Mouse (Mus musculus) CH12.LX (cell line): ENCODE results near the gene Sar1b. TPM values are rescaled to one million over a fixed set of nuclear protein-coding genes. Genes with fewer than 3 reads are reported as not detected.

Experiments used
- DNase-seq: peaks from one replicate; pipeline ENCODE4 v3.0.0-alpha.2; 2013; ENCODE audit errors: extremely low read depth
- H3K27ac ChIP-seq: 2 replicates; pipeline ENCODE4 v1.5.1; 2012; ENCODE audit warnings: low read depth, mild to moderate bottlenecking, control low read depth, moderate library complexity; ENCODE audit not compliant: insufficient read depth
- H3K27me3 ChIP-seq: replicated peaks from 2 replicates; pipeline ENCODE3; 2012; ENCODE audit warnings: inconsistent platforms
- H3K36me3 ChIP-seq, 2 experiments: replicated peaks in 1 of 2; 2 replicates each; pipeline versions ENCODE3 to v1.6.1; 2012; ENCODE audit warnings: inconsistent platforms in 1 of 2, low read length in 1 of 2, mild to moderate bottlenecking in 1 of 2, mixed read lengths in 1 of 2, moderate library complexity in 1 of 2; ENCODE audit not compliant: control insufficient read depth in 1 of 2, insufficient read depth in 1 of 2
- H3K4me1 ChIP-seq, 2 experiments: 2 replicates each; pipeline ENCODE4 v1.6.1; 2012; ENCODE audit warnings: inconsistent platforms in 1 of 2, moderate library complexity in 1 of 2; ENCODE audit not compliant: insufficient read depth in 2 of 2, control insufficient read depth in 1 of 2
- H3K4me2 ChIP-seq: 2 replicates; pipeline ENCODE4 v1.6.1; 2012; ENCODE audit warnings: low read depth, mild to moderate bottlenecking, control low read depth; ENCODE audit not compliant: poor library complexity, insufficient read depth, severe bottlenecking
- H3K4me3 ChIP-seq, 3 experiments: fragments of 150-350 bp in 1 of 3; sonication (generic) in 1 of 3; replicated peaks in 1 of 3; 2 replicates each; pipeline versions ENCODE3 to v1.5.1; 2011 to 2012; ENCODE audit warnings: low read depth in 2 of 3, low read length in 2 of 3, mild to moderate bottlenecking in 2 of 3, moderate library complexity in 2 of 3, control low read depth in 1 of 3, improper control_type of control experiment in 1 of 3, inconsistent platforms in 1 of 3, mixed read lengths in 1 of 3; ENCODE audit not compliant: poor library complexity in 1 of 3
- H3K79me2 ChIP-seq: replicated peaks from 2 replicates; pipeline ENCODE4 v1.6.1; 2012; ENCODE audit warnings: mild to moderate bottlenecking, moderate library complexity; ENCODE audit not compliant: control insufficient read depth, poor library complexity, insufficient read depth, severe bottlenecking; ENCODE audit errors: extremely low read depth
- H3K9ac ChIP-seq: 2 replicates; pipeline ENCODE4 v1.6.1; 2012; ENCODE audit warnings: low read depth, mild to moderate bottlenecking, control low read depth, moderate library complexity; ENCODE audit not compliant: insufficient read depth
- H3K9me3 ChIP-seq: replicated peaks from 2 replicates; pipeline ENCODE3; 2012; ENCODE audit warnings: low read length, inconsistent platforms, mixed read lengths
- CHD1 ChIP-seq: IDR thresholded peaks from 2 replicates; pipeline ENCODE4 v1.6.1; 2012; ENCODE audit warnings: low read depth, low read length, improper control_type of control experiment, inconsistent platforms
- CHD2 ChIP-seq: IDR thresholded peaks from 2 replicates; pipeline ENCODE4 v1.6.1; 2011; ENCODE audit warnings: low read length, improper control_type of control experiment
- ETS1 ChIP-seq: conservative IDR thresholded peaks from 2 replicates; pipeline ENCODE4 v1.6.1; 2012; ENCODE audit warnings: low read depth, mild to moderate bottlenecking, inconsistent platforms, low read length, improper control_type of control experiment, moderate library complexity
- HCFC1 ChIP-seq: IDR thresholded peaks from 2 replicates; pipeline ENCODE4 v1.6.1; 2012; ENCODE audit warnings: low read depth, mild to moderate bottlenecking, inconsistent platforms, low read length, improper control_type of control experiment
- MAFK ChIP-seq: IDR thresholded peaks from 2 replicates; pipeline ENCODE4 v1.6.1; 2011; ENCODE audit warnings: low read length, improper control_type of control experiment; ENCODE audit not compliant: insufficient replicate concordance
- MAX ChIP-seq: IDR thresholded peaks from 2 replicates; pipeline ENCODE4 v1.6.1; 2011; ENCODE audit warnings: low read length, improper control_type of control experiment
- MAZ ChIP-seq: IDR thresholded peaks from 2 replicates; pipeline ENCODE4 v1.6.1; 2012; ENCODE audit warnings: low read depth, mild to moderate bottlenecking, inconsistent platforms, low read length, improper control_type of control experiment, moderate library complexity
- MEF2A ChIP-seq: IDR thresholded peaks from 2 replicates; pipeline ENCODE4 v1.6.1; 2014; ENCODE audit warnings: low read depth, mild to moderate bottlenecking, inconsistent platforms, low read length, improper control_type of control experiment, borderline replicate concordance
- MXI1 ChIP-seq: IDR thresholded peaks from 2 replicates; pipeline ENCODE4 v1.6.1; 2011; ENCODE audit warnings: mild to moderate bottlenecking, low read depth, low read length, improper control_type of control experiment
- MYC ChIP-seq: IDR thresholded peaks from 2 replicates; pipeline ENCODE4 v1.6.1; 2011; ENCODE audit warnings: low read depth, mild to moderate bottlenecking, improper control_type of control experiment, low read length
- NELFE ChIP-seq: IDR thresholded peaks from 2 replicates; pipeline ENCODE4 v1.6.1; 2011; ENCODE audit warnings: low read depth, low read length, improper control_type of control experiment
- NRF1 ChIP-seq: IDR thresholded peaks from 2 replicates; pipeline ENCODE4 v1.6.1; 2014; ENCODE audit warnings: low read depth, mild to moderate bottlenecking, inconsistent platforms, low read length, improper control_type of control experiment, moderate library complexity
- POLR2AphosphoS2 ChIP-seq: IDR thresholded peaks from 2 replicates; pipeline ENCODE4 v1.6.1; 2011; ENCODE audit warnings: low read depth, low read length, improper control_type of control experiment
- RCOR1 ChIP-seq: conservative IDR thresholded peaks from 2 replicates; pipeline ENCODE4 v1.6.1; 2012; ENCODE audit warnings: low read depth, mild to moderate bottlenecking, inconsistent platforms, low read length, improper control_type of control experiment
- SMC3 ChIP-seq: IDR thresholded peaks from 2 replicates; pipeline ENCODE4 v1.6.1; 2011; ENCODE audit warnings: low read depth, low read length, improper control_type of control experiment
- TBP ChIP-seq: conservative IDR thresholded peaks from 2 replicates; pipeline ENCODE4 v1.6.1; 2011; ENCODE audit warnings: low read depth, low read length, improper control_type of control experiment
- TCF12 ChIP-seq: IDR thresholded peaks from 2 replicates; pipeline ENCODE4 v1.6.1; 2014; ENCODE audit warnings: low read depth, mild to moderate bottlenecking, inconsistent platforms, low read length, improper control_type of control experiment
- dilution Hi-C: fragments of 300-500 bp; cut with MboI; formaldehyde crosslinking; loops from 2 replicates; pipeline ENCODE4 v1.14.3; 2020; ENCODE audit warnings: low sequenced_read_pairs; ENCODE audit not compliant: extremely low pct_unique_long_range_greater_than_20kb, extremely low pct_ligation_motif_present
- in situ Hi-C: fragments of 300-500 bp; cut with MboI; formaldehyde crosslinking; loops from 3 replicates; pipeline ENCODE4 v1.14.3; 2019; ENCODE audit warnings: low sequenced_read_pairs, low pct_ligation_motif_present, low pct_unique_long_range_greater_than_20kb, mixed read lengths
- polyA plus RNA-seq: library from polyadenylated mRNA; unstranded; fragments of >175 nt; gene quantifications from 2 replicates; pipeline ENCODE4 v1.2.1, GENCODE M21; 2012; ENCODE audit warnings: low read depth; ENCODE audit not compliant: insufficient read length
- total RNA-seq, 2 experiments: library from RNA; depleted of rRNA; stranded (reverse); fragments of 300-350 nt in 1 of 2; fragments of >200 nt in 1 of 2; gene quantifications; 2 replicates each; pipeline ENCODE4 v1.2.3; 2012 to 2014

Gene Sar1b
- total and polyA plus RNA-seq, 3 experiments, result 79.3 to 258 (median 171) TPM

- no peak for TF ChIP-seq RCOR1
Observed at GRCm38 (mm10) chr11:51831962-51832909, 68.7 kb downstream of the Sar1b start (continued).

GRCm38 (mm10) chr11:51832992-51833391 is 69.5 kb downstream of the Sar1b start:
- H3K27ac ChIP-seq, result peak overlapping the region; percentile 99
- peaks cover 5% of the 10 kb centered on the region for H3K9me3 ChIP-seq
- H3K4me3 ChIP-seq, result peak overlapping the region in 2 of 3 experiments; percentile 14 to 40
- H3K27me3 ChIP-seq, result no peaks in the 10 kb centered on the region
- dilution Hi-C loops (no loop called here), in situ Hi-C loops (no loop called here)
- H3K4me1 ChIP-seq, result peaks cover 69 to 80% of the 10 kb centered on the region in 2 experiments
- H3K79me2 ChIP-seq, result peaks cover 48% of the 10 kb centered on the region
- no peak for DNase-seq
- H3K4me2 ChIP-seq, result peak overlapping the region; percentile 60; the same call in 1 of the 2 replicates
- TF ChIP-seq NELFE (no peak), NRF1 (0 out of 2 replicates have a peak, but pooled peaks have one; percentile 5), POLR2AphosphoS2 (no peak; the same call in 1 of the 2 replicates), MXI1 (peak; percentile 10), TCF12 (no peak), CHD2 (no peak), ETS1 (no peak), TBP (no peak), CHD1 (peak; percentile 94; the same call in 1 of the 2 replicates), MAZ (no peak), MYC (no peak), HCFC1 (no peak), SMC3 (no peak), MEF2A (no peak), MAFK (no peak), MAX (no peak)
- peaks cover 69 to 79% of the 10 kb centered on the region in 2 experiments for H3K36me3 ChIP-seq
- peak overlapping the region; percentile 72 for H3K9ac ChIP-seq
